Mouse (Mus musculus) liver, postnatal 0 days (tissue): ENCODE measurements at regions not wholly inside any gene's neighbourhood (a gene's known extent, or its start where the extent isn't known, plus 50 kb on each side); places are given as distances from the start of the nearest gene placed in this dataset.

Source experiments
- ATAC-seq: fragments of 200-750 bp; cut with Nextera tagmentation; 2 replicates; pipeline ENCODE4 v1.8.0; 2017; ENCODE audit warnings: mild to moderate bottlenecking, moderate library complexity
- DNase-seq: peaks from one replicate; pipeline ENCODE4 v3.0.0-alpha.2; 2016
- H3K27ac ChIP-seq: fragments of 300-500 bp; sonication (generic); 2 replicates; pipeline ENCODE4 v1.5.1; 2014; ENCODE audit warnings: antibody characterized with exemption, moderate library complexity, mild to moderate bottlenecking, low read depth
- H3K27me3 ChIP-seq: fragments of 300-500 bp; sonication (generic); 2 replicates; pipeline ENCODE4 v1.6.1; 2014; ENCODE audit warnings: low read length, control low read depth, mixed read lengths; ENCODE audit not compliant: insufficient read depth
- H3K36me3 ChIP-seq: fragments of 300-500 bp; sonication (generic); replicated peaks from 2 replicates; pipeline ENCODE4 v1.6.1; 2014; ENCODE audit warnings: mild to moderate bottlenecking, control low read depth, low read length, moderate library complexity, mixed read lengths; ENCODE audit not compliant: insufficient read depth
- H3K4me1 ChIP-seq: fragments of 300-500 bp; sonication (generic); 2 replicates; pipeline ENCODE4 v1.6.1; 2014; ENCODE audit warnings: antibody characterized with exemption, mild to moderate bottlenecking, control low read depth; ENCODE audit not compliant: insufficient read depth
- H3K4me2 ChIP-seq: fragments of 300-500 bp; sonication (generic); 2 replicates; pipeline ENCODE4 v1.6.1; 2014; ENCODE audit warnings: low read depth, mild to moderate bottlenecking, low read length, moderate library complexity, mixed read lengths
- H3K4me3 ChIP-seq: fragments of 300-500 bp; sonication (generic); 2 replicates; pipeline ENCODE4 v1.5.1; 2014; ENCODE audit warnings: low read depth, low read length
- H3K9ac ChIP-seq: fragments of 300-500 bp; sonication (generic); replicated peaks from 2 replicates; pipeline ENCODE4 v1.6.1; 2014; ENCODE audit warnings: mild to moderate bottlenecking, moderate library complexity
- H3K9me3 ChIP-seq: fragments of 300-500 bp; sonication (generic); 2 replicates; pipeline ENCODE4 v1.6.1; 2016; ENCODE audit warnings: mild to moderate bottlenecking, control low read depth, low read length, mixed read lengths
- CTCF ChIP-seq: sonication (generic); IDR thresholded peaks from 2 replicates; pipeline ENCODE4 v1.5.1; 2016; ENCODE audit warnings: antibody characterized with exemption, low read depth
- EP300 ChIP-seq: IDR thresholded peaks from 2 replicates; pipeline ENCODE4 v1.6.1; 2016; ENCODE audit warnings: antibody characterized with exemption, low read depth, mild to moderate bottlenecking
- WGBS: fragments of 180-500 bp; shearing (Covaris S2); extraction: QIAGEN DNeasy Blood & Tissue Kit; methylation state at CpG from one replicate; pipeline ENCODE4 v1.1.7; 2014; ENCODE audit not compliant: insufficient replicate concordance; 5-methylcytosine and 5-hydroxymethylcytosine counted together

DNA sequence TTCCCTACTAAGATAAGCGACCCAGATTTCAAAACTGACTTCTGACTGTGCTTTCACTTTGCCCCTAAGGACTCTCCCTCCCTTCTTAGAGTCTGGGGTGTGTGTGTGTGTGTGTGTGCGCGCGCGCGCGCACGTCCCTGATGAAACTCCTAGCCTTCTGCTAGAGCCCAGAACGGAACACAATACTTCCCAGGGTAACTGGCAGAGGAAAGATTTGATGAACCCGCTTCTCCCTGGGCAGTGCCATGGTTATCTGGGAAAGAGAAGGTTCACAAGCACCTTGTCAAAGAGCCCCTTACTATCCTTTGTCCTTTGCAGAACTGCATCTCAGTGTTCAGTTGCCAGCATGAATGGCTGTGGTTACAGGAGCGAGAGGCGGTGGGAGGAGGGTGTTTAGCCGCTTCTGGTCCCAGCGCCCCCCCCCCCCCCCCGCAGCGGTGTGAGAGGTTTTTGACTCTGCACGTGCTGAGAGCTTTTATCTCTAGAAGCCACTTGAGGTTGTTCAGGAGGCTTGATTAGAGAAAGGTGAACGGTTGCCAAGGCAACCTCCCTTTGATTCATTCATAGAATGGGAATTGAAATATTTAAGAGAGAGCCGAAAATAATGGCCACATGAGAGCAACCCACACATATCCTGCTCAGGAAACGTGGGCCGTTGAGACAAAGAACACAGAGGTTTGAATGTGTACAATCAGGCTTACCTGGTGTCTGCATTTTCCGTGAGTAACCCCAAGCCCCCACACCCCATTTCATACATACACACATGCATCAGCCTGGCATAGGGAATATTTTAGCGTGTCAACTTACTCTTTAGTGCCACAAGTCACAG lies 286.3 kb upstream of the Gm10131 start:
- Histone ChIP-seq H3K4me3 (no peak overlapping the region), H3K4me1 (no peaks in the 10 kb centered on the region), H3K27me3 (no peaks in the 10 kb centered on the region), H3K9me3 (no peaks in the 10 kb centered on the region), H3K27ac (no peak overlapping the region), H3K4me2 (no peak overlapping the region), H3K9ac (no peak overlapping the region), H3K36me3 (no peaks in the 10 kb centered on the region)
- ATAC-seq, result no peak
- DNase-seq, result no peak
- 44% methylated on average over 23 of the region's 23 CpGs for WGBS
- TF ChIP-seq CTCF, result no peak
- no peak for TF ChIP-seq EP300

DNA sequence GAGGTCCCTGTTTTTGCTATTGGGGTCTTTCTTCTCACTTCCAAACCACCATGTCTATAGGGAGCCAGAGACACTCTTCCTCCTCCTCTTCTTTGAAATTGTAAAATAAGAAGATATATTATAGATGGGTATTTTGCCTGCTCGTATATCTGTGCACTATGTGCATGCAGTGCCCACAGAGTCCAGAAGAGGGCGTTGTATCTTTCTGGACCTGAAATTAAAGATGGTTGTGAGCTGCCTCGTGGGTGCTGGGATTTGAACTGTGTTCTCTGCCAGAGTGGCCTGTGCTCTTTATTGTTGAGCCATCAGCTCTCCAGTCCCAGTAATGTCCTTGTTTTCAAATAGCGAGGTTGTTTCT lies 285.7 kb upstream of the Gm10131 start:
- TF ChIP-seq CTCF (peak; percentile 45), EP300 (no peak)
- no peak overlapping the region for H3K27ac ChIP-seq
- 49% methylated on average over 4 of the region's 4 CpGs for WGBS
- no peak for DNase-seq
- H3K27me3 ChIP-seq, result no peaks in the 10 kb centered on the region
- no peaks in the 10 kb centered on the region for H3K9me3 ChIP-seq
- no peaks in the 10 kb centered on the region for H3K4me1 ChIP-seq
- H3K36me3 ChIP-seq, result no peaks in the 10 kb centered on the region
- H3K4me2 ChIP-seq, result no peak overlapping the region
- H3K9ac ChIP-seq, result no peak overlapping the region
- no peak for ATAC-seq
- no peak overlapping the region for H3K4me3 ChIP-seq

DNA sequence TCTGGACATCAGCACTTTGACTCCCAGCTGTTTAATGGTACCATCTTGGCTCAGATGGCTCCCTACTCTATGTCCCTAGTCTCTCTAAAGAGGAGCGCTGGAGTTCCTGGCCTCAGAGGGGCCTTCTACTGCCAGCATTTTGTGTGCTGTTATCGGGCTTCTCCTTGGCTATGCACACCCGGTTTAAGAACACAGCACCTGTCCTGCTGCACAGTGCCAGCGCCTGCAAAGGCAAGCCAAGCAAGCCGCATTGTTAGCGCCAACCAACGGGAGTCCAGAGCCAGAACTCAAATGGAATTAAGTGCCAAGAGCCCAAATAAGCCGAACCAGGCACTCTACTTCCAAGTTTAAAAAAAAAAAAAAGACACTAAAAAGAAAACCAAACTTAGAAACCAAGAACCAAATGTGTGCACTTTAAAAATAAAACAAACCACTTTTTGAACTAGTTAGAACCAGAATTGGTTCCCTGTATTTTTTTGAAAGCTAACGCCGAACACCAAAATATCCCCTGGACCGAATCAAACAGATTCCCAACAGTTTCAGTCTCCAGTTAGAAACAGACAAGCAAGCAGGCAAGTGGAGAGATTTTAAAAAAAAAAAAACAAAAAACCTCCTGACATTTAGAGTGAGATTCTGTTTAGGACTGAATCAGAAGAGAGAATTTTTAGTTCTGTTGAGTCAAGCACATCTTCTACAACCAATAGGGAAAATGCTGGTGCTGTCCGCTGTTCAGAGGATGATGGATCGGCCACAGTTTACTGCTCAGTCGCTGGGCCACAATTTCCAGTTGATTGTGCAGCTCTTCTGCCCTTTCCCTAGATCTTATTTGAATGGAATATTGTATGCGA lies 281.7 kb upstream of the Gm10131 start:
- no peak for TF ChIP-seq CTCF
- no peak for TF ChIP-seq EP300
- H3K4me2 ChIP-seq, result no peak overlapping the region
- H3K27ac ChIP-seq, result no peak overlapping the region
- H3K27me3 ChIP-seq, result no peaks in the 10 kb centered on the region
- H3K4me3 ChIP-seq, result no peak overlapping the region
- DNase-seq, result no peak
- H3K9ac ChIP-seq, result no peak overlapping the region
- no peak for ATAC-seq
- no peaks in the 10 kb centered on the region for H3K4me1 ChIP-seq
- 76% methylated on average over 15 of the region's 15 CpGs for WGBS
- no peaks in the 10 kb centered on the region for H3K36me3 ChIP-seq
- H3K9me3 ChIP-seq, result no peaks in the 10 kb centered on the region

DNA sequence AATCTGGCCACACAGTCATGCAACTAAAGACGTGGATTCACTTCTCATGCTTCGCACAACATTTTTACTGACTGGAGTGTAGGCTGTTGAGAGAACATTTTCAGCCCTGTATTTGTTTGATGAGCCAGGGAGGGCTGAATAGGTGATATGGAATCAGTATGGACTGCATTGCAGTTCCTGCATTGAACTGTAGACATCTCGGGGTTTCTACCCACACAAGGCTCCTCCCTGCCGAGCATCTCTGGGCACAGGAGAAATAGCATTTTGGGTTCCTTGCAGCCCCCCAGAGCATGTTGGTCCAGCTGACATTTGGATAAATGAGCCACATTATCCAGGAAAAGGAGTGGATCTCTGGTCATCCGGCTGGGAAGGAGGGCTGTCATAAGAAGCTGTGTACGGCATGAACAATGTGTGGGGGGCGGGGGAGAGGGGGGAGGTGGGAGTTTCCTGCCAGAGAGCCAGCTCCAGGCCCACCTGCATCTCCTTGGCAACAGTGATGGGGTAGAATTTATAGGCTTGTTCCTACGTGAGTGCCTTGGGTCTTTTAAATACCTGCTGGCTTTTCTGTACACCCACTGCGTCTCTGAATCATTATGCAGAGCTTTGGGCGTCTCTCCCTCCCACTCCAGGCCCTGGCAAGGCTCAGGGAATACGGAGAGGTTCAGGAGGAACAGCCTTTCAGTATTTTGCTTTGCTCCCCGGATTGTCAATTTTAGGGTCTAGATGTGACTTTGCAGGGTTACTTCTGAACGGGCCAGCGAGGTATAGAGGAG lies 280.9 kb upstream of the Gm10131 start:
- Histone ChIP-seq H3K36me3 (no peaks in the 10 kb centered on the region), H3K27me3 (no peaks in the 10 kb centered on the region), H3K9me3 (no peaks in the 10 kb centered on the region), H3K27ac (no peak overlapping the region), H3K9ac (no peak overlapping the region), H3K4me2 (no peak overlapping the region), H3K4me1 (no peaks in the 10 kb centered on the region), H3K4me3 (no peak overlapping the region)
- TF ChIP-seq EP300, result no peak
- no peak for TF ChIP-seq CTCF
- DNase-seq, result no peak
- WGBS, result 71% methylated on average over 14 of the region's 14 CpGs
- no peak for ATAC-seq

DNA sequence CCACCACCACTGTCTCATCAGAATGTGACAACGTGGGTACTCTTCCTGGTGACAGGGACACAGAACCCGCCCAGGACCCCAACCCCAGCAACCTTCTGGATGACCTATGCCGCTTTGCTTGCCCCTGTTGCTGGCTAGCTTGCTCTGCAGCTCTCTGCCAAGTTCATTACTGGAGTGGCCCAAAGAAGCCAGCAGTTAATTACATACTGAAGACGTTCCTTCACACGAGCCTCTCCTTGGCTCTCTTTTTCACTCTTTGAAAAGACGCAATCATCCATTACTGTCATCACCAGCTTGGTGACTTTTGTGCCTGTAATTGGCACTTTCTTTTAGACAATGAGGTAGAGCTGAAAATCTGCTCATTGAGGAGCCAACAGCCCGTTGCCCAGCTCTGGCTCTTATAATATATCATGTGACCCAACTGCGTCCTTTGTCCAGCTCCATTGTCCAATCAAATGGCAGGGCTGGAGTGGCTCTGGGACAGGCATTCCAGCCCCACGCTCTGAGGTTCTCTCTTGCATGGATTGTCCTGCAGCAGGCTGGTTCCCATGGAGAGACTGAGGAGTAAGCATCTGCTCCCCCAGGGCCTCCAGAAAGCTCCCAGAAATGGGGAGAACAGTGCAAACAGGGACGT lies 274.4 kb upstream of the Gm10131 start:
- Histone ChIP-seq H3K36me3 (no peaks in the 10 kb centered on the region), H3K27ac (no peak overlapping the region), H3K27me3 (no peaks in the 10 kb centered on the region), H3K4me1 (no peaks in the 10 kb centered on the region), H3K9ac (no peak overlapping the region), H3K9me3 (no peaks in the 10 kb centered on the region), H3K4me3 (no peak overlapping the region), H3K4me2 (no peak overlapping the region)
- DNase-seq (no peak), ATAC-seq (no peak)
- TF ChIP-seq CTCF, result no peak
- 79% methylated on average over 10 of the region's 10 CpGs for WGBS

DNA sequence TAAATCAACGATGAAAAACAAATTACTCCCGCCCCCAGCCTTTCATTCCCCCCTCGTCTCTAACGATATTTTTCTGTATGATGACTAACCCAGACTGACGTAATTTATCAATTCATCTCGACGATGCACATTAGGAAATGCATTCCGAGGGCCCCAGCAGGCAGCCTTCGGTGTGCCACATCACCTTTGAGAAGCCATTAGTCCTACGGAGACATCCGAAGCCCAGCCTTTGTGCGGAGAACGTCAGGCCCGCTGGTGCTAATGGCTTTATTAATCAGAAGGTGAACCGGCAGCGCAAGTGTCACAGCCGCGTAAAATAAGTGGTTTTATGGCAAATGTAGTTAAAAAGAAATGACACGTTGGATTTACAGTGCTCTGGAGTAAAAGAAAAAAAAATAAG lies 269.1 kb upstream of the Gm10131 start:
- DNase-seq (no peak), ATAC-seq (no peak)
- no peaks in the 10 kb centered on the region for H3K9me3 ChIP-seq
- no peak overlapping the region for H3K9ac ChIP-seq
- H3K4me1 ChIP-seq, result no peaks in the 10 kb centered on the region
- no peak overlapping the region for H3K4me2 ChIP-seq
- no peak overlapping the region for H3K4me3 ChIP-seq
- TF ChIP-seq EP300, result no peak
- no peak for TF ChIP-seq CTCF
- 85% methylated on average over 19 of the region's 19 CpGs for WGBS
- H3K36me3 ChIP-seq, result no peaks in the 10 kb centered on the region
- H3K27ac ChIP-seq, result no peak overlapping the region
- H3K27me3 ChIP-seq, result no peaks in the 10 kb centered on the region
